Mouse (Mus musculus): ENCODE results near the gene 4930470P17Rik.
"Not testable (repeated sequence)": the region's sequence is repeated elsewhere in the genome, so short reads cannot be mapped to it uniquely, and the experiment has no call there.

DNA sequence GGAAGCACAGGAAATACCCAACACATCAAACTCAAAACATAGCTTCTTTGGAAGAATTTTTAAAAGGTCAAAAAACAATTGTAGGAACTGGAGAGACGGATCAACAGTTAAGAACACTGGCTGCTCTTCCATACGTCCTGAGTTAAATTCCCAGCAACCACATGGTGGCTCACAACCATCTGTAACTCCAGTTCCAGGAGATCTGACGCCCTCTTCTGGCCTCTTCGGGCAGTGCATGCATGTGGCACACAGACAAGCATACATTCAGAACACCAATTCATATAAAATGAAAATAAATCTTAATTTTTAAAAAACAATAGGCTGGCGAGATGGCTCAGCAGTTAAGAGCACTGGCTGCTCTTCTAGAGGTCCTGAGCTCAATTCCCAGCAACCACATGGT is 10.0 kb upstream of the 4930470P17Rik start:
- not testable (repeated sequence) for TF ChIP-seq CTCF (IDR thresholded peaks at IDR 0.05; ENCODE audit: low read depth, low read length); POLR2A (IDR thresholded peaks at IDR 0.05; ENCODE audit: borderline replicate concordance, low read depth, low read length)

Data from bone marrow macrophage, adult 2 months (primary cell).